Mouse (Mus musculus) neural tube, embryonic 15.5 days (tissue): ENCODE measurements around the gene Ttc33. TPM values are rescaled to one million over a fixed set of nuclear protein-coding genes. Genes with fewer than 3 reads are reported as not detected.

Experiments used
- ATAC-seq: fragments of 200-750 bp; cut with Nextera tagmentation; 2 replicates; pipeline ENCODE4 v1.8.0; 2017; ENCODE audit warnings: mild to moderate bottlenecking, moderate TSS enrichment, moderate library complexity; ENCODE audit not compliant: low FRiP score
- H3K27ac ChIP-seq: fragments of 300-500 bp; sonication (generic); replicated peaks from 2 replicates; pipeline ENCODE4 v1.5.1; 2015; ENCODE audit warnings: mild to moderate bottlenecking, inconsistent platforms
- H3K27me3 ChIP-seq: fragments of 300-500 bp; sonication (generic); replicated peaks from 2 replicates; pipeline ENCODE4 v1.6.1; 2015; ENCODE audit warnings: inconsistent platforms
- H3K36me3 ChIP-seq: fragments of 300-500 bp; sonication (generic); 2 replicates; pipeline ENCODE4 v1.6.1; 2015; ENCODE audit warnings: inconsistent platforms
- H3K4me1 ChIP-seq: fragments of 300-500 bp; sonication (generic); 2 replicates; pipeline ENCODE4 v1.6.1; 2015; ENCODE audit warnings: inconsistent platforms
- H3K4me2 ChIP-seq: fragments of 300-500 bp; sonication (generic); 2 replicates; pipeline ENCODE4 v1.6.1; 2015; ENCODE audit warnings: inconsistent platforms, mild to moderate bottlenecking, moderate library complexity
- H3K4me3 ChIP-seq: fragments of 300-500 bp; sonication (generic); replicated peaks from 2 replicates; pipeline ENCODE4 v1.5.1; 2015; ENCODE audit warnings: mild to moderate bottlenecking, inconsistent platforms
- H3K9ac ChIP-seq: fragments of 300-500 bp; sonication (generic); replicated peaks from 2 replicates; pipeline ENCODE4 v1.6.1; 2015; ENCODE audit warnings: mild to moderate bottlenecking, inconsistent platforms
- H3K9me3 ChIP-seq: fragments of 300-500 bp; sonication (generic); replicated peaks from 2 replicates; pipeline ENCODE4 v1.6.1; 2016; ENCODE audit warnings: inconsistent platforms
- WGBS: fragments of 180-500 bp; shearing (Covaris S2); methylation state at CpG from one replicate; pipeline ENCODE4 v1.1.7; 2015; ENCODE audit warnings: mixed read lengths; 5-methylcytosine and 5-hydroxymethylcytosine counted together
- polyA plus RNA-seq: library from polyadenylated mRNA; unstranded; fragments of >200 nt; fragmentation: Nextera tagmentation; extraction: Ambion mirVana; gene quantifications from 2 replicates; pipeline ENCODE4 v1.2.1, GENCODE M21; 2015

The Ttc33 gene
- polyA plus RNA-seq, 1 experiment from 2014 or later = 53.0 TPM

DNA sequence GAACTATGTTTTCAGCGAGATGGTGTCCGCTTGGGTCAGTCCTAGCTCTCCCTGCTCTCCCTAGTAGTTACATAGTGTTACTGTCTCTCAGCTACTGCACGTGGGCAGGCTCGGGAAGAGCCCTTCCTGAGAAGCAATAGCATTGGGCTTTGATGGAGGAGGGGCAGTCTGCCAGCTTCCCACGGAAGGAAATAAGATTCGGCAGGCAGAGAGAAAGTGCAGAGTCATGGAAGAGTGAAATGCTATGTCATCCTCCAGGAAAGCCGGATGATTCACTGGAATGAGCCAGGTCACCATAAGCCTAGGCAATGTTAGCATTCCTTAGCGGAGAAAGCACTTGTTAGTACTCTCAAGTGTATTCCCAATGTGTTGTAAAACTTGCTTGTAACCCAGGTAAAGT lies 50.2 kb downstream of the Ttc33 start:
- Histone ChIP-seq H3K36me3 (no peaks in the 10 kb centered on the region), H3K4me3 (no peak overlapping the region), H3K27me3 (0 out of 2 replicates have a peak, but pooled peaks cover under 1% of the 10 kb centered on the region), H3K27ac (no peak overlapping the region), H3K9ac (no peak overlapping the region), H3K4me2 (peak overlapping the region; percentile 15), H3K9me3 (no peaks in the 10 kb centered on the region), H3K4me1 (peaks cover 10% of the 10 kb centered on the region; the same call in 1 of the 2 replicates)
- 34% methylated on average over 8 of the region's 8 CpGs for WGBS
- ATAC-seq = no peak

DNA sequence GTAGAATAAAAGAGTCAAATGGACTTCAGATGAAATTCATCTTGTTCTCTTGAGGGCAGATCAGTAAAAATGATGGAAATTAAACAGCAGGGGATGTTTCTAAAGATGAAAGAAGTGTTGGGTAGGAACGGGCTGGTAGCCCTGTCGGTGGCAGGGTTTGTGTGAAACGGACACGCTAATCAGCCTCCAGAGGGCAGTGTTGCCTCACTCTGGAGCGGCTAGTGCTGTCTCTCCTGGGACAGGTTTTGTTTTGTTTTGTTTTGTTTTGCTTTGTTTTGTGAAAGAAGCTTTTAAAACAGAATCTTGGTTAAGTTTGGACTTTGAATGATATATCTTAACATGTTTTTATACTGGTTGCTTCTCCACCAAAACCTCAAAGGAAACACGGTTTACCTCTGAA lies 51.2 kb downstream of the Ttc33 start:
- H3K4me3 ChIP-seq = no peak overlapping the region
- H3K9ac ChIP-seq = no peak overlapping the region
- 15% methylated on average over 6 of the region's 6 CpGs for WGBS
- no peaks in the 10 kb centered on the region for H3K9me3 ChIP-seq
- ATAC-seq = peak; percentile 87
- H3K4me2 ChIP-seq = no peak overlapping the region
- H3K27ac ChIP-seq = no peak overlapping the region
- H3K27me3 ChIP-seq = 0 out of 2 replicates have a peak, but pooled peaks cover 7% of the 10 kb centered on the region
- no peaks in the 10 kb centered on the region for H3K36me3 ChIP-seq
- H3K4me1 ChIP-seq = peaks cover 15% of the 10 kb centered on the region; the same call in 1 of the 2 replicates

DNA sequence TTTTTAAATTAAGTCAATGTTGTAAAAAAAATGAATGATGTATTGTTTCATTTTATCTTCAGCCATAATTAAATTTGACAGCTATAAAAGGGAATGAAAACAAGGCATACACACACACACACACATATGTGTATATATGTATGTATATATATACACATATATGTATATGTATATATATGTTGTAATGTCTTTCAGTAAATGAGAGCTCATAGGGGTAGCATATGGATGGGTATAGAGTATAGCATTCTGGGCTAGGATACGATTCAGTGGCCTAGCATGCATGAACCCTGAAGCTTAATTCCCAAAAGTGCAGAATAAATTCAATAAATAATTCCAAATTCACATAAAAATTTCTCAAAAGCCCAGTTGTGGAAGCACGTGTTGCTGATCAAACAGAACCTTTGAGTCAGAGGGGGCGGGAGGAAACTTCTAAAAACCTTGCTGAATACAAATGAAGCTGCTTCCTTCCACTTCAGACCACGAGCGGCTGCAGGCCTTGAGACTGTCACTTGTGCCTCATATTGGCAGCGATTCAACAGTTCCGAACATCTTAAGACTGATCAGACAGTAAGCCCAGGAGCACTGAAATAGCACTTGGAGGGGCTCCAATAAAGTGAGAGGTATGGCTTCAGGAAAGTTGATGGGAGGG lies 51.8 kb downstream of the Ttc33 start:
- Histone ChIP-seq H3K27ac (no peak overlapping the region), H3K4me1 (peaks cover 21% of the 10 kb centered on the region), H3K4me3 (no peak overlapping the region), H3K9me3 (no peaks in the 10 kb centered on the region), H3K9ac (no peak overlapping the region), H3K27me3 (0 out of 2 replicates have a peak, but pooled peaks cover 7% of the 10 kb centered on the region), H3K36me3 (no peaks in the 10 kb centered on the region), H3K4me2 (no peak overlapping the region)
- no peak for ATAC-seq
- WGBS = 57% methylated on average over 7 of the region's 7 CpGs

DNA sequence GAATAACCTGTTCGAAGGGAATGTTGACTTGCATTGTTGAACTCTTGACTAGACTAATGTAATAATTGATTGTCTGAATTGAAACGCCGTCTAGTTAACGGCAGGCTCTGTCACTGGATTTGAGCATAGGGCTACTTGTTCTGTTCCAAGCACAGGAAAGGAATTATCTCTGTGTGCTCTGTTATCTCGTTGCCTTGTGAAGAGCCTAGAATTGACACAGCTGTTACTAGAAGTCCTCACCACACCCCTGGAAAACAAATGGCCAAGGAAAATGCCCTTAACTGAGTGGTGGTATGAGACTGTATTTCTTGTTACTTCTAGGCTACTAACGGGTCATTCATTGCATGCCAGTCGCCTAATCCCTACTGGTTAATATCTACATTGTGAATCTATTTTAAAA lies 52.7 kb downstream of the Ttc33 start:
- Histone ChIP-seq H3K27me3 (peaks cover 13% of the 10 kb centered on the region), H3K27ac (no peak overlapping the region), H3K4me2 (no peak overlapping the region), H3K4me3 (no peak overlapping the region), H3K36me3 (no peaks in the 10 kb centered on the region), H3K9ac (no peak overlapping the region), H3K4me1 (peaks cover 30% of the 10 kb centered on the region), H3K9me3 (no peaks in the 10 kb centered on the region)
- 85% methylated on average over 7 of the region's 7 CpGs for WGBS
- ATAC-seq = no peak

DNA sequence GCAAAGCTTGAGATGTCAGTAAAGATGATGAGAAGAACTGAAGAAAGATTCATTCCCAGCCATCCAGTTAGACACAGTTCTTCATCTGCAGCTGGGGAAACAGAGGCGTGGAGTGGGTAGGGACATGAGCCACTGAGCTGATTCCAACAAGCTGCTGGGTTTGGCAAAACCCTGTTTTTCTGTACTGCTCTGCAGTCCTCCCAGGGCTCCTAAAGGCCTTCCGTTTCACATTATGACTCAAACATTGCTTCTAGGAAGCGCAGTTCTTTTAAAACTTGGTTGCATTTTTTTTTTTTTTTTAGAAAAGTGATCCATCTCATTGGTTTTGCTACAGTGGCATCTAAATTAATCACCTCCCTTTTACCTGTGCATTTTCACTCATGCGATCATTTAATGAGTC lies 53.2 kb downstream of the Ttc33 start:
- H3K27me3 ChIP-seq = peaks cover 17% of the 10 kb centered on the region
- ATAC-seq = no peak
- WGBS = 86% methylated on average over 4 of the region's 4 CpGs
- H3K27ac ChIP-seq = no peak overlapping the region
- H3K4me3 ChIP-seq = no peak overlapping the region
- H3K4me2 ChIP-seq = no peak overlapping the region
- no peaks in the 10 kb centered on the region for H3K9me3 ChIP-seq
- H3K9ac ChIP-seq = no peak overlapping the region
- H3K4me1 ChIP-seq = peaks cover 35% of the 10 kb centered on the region
- no peaks in the 10 kb centered on the region for H3K36me3 ChIP-seq

DNA sequence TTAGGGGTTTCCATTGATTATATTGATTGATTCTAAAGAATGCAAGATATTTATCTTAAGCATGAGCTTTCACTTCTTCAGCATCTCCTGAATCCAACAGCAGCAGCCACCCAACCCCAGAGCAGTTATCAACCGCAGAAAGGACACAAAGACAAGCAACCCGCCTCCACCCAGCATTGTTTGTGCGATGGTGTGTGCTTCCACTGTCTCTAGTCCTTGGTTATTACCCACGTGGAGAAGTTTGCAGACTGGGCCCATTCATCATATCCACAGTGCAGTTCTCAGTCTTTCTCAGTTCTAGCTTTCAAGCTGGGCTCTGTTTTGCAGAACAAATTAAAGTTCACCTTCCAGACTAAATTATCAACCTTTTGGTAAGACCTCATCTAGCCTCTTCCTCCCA lies 54.0 kb downstream of the Ttc33 start:
- Histone ChIP-seq H3K27ac (no peak overlapping the region), H3K4me3 (no peak overlapping the region), H3K36me3 (no peaks in the 10 kb centered on the region), H3K9me3 (no peaks in the 10 kb centered on the region), H3K27me3 (peaks cover 22% of the 10 kb centered on the region), H3K4me2 (peak overlapping the region; percentile 96), H3K9ac (no peak overlapping the region), H3K4me1 (peaks cover 41% of the 10 kb centered on the region)
- no peak for ATAC-seq
- WGBS = 67% methylated on average over 4 of the region's 4 CpGs

DNA sequence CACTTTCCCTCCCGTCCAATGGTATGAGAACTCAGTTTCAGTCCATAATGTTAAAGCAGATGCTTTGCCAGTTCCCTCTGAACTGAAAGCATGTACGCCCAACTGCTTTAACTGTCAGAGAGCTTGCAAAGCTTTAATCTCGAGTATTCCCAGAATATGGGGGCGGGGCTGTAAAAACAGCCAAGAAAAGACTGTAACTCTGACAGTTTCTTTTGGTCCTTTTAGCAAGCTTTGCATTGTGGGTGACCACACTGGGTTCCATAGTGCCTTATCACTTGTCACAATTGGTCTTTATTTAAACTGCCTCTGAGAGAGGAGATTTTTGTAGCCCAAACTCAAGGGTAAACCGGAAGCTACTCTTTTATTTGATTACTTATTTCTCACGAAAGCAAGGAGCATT lies 54.6 kb downstream of the Ttc33 start:
- Histone ChIP-seq H3K4me3 (no peak overlapping the region), H3K27me3 (peaks cover 22% of the 10 kb centered on the region), H3K9me3 (no peaks in the 10 kb centered on the region), H3K4me1 (peaks cover 46% of the 10 kb centered on the region), H3K9ac (no peak overlapping the region), H3K27ac (no peak overlapping the region), H3K36me3 (no peaks in the 10 kb centered on the region), H3K4me2 (peak overlapping the region; percentile 96)
- 78% methylated on average over 6 of the region's 6 CpGs for WGBS
- ATAC-seq = no peak

DNA sequence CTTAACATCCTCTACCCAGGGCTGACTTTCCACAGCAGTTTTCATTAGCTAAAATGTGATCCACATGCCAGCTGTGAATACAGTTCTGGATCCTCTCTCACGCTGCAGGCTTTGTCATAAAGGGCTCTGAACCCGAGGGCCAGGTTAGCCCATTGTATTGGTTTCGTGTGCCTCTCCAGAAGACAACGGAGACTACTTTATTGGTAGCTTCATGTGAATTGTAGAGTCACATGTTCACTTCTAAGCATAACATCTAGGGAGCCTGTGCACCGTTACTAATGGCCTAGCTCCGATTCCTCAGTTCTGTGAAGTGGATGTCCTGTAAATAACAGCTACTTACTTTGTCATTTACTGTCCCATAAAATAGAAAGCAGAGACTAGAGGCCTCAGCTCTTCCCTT lies 55.0 kb downstream of the Ttc33 start:
- Histone ChIP-seq H3K27me3 (peaks cover 22% of the 10 kb centered on the region), H3K36me3 (no peaks in the 10 kb centered on the region), H3K4me3 (0 out of 2 replicates have a peak overlapping the region, but pooled peaks have one; percentile 10), H3K27ac (no peak overlapping the region), H3K9ac (no peak overlapping the region), H3K9me3 (no peaks in the 10 kb centered on the region), H3K4me2 (peak overlapping the region; percentile 96), H3K4me1 (peaks cover 45% of the 10 kb centered on the region)
- no peak for ATAC-seq
- WGBS = 58% methylated on average over 6 of the region's 6 CpGs

DNA sequence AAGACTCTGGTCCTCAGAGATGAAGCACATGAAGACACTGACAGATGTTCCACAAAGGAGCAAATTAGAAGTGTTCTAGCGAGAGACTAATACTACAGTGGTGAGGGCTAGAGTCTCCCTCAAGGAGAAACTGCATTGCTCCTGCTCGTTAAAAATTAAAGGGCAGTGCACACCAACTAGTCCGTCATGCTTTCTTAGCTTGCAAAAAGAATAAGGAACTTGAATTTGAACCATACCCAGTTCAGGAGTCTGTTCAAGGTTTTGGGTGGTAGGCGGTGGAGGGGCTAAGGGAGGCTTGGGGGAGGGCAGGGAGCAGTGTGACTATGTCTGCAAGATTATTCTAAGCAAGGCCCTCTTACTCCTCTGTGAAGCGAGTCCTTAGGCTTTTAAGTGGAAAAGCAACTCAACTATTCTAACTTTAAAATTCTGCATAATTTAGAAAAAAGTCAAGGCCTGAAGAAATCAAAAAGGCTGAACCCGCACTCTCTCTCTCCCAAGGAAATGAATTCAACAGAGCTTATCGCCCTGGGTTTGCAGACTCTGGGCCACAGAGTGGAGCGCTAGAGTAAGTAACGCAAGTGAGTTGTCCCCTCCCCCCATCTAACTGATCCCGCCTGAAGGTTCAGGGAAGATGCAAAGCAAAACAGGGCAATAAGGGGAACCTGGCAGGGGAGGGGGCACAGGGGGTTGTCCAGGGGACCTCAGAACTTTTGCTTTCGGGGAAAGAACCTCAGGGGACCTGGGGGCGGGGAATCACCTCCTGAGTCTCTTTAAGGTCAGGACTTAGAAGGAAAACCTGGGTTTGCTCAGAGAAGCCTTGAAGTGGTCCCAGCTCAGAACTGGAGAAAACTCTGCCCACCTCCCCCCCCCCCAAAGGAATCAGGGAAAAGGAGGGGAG lies 56.2 kb downstream of the Ttc33 start:
- Histone ChIP-seq H3K36me3 (no peaks in the 10 kb centered on the region), H3K27me3 (peaks cover 29% of the 10 kb centered on the region), H3K9ac (peak overlapping the region; percentile 68), H3K27ac (0 out of 2 replicates have a peak overlapping the region, but pooled peaks have one; percentile 61), H3K9me3 (no peaks in the 10 kb centered on the region), H3K4me3 (peak overlapping the region; percentile 56), H3K4me2 (peak overlapping the region; percentile 96), H3K4me1 (peaks cover 42% of the 10 kb centered on the region)
- ATAC-seq = peak; percentile 62
- 25% methylated on average over 12 of the region's 12 CpGs for WGBS

DNA sequence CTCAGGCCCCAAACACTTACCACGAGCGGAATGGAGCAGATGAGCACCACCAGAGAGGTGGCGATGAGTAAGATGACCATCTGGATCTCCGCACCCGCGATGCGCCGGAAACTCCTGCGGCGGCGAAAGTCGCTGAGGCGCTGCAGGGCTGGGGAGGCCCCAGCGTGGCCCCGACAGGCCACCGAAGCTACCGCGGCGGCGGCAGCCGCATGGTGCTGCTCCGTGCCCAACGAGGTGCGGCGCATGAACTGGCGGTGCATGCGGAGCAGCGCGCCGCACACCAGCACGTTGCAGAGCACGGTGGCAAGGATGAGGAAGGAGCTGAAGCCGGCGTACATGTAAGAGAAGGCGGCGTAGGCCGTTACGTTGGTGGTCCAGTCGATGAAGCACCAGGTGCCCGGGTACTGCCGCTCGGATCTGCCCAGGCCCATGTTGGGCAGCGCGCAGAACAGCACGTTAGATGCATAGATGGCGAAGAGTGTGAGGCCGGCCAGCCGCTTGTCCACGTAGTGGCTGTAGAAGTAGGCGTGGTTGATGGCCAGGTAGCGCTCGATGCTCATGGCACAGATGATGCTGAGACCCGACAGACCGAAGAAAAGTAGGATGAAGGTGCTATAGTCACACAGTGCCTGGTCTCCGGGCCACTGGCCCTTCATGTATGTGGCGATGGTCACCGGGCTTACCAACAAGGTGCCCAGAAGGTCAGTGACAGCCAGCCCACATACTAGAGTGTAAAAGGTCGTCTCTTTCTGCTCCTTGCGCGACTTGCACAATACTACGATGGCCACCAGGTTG lies 57.1 kb downstream of the Ttc33 start:
- WGBS = 3% methylated on average over 61 of the region's 61 CpGs
- Histone ChIP-seq H3K9me3 (no peaks in the 10 kb centered on the region), H3K4me1 (peaks cover 39% of the 10 kb centered on the region), H3K27me3 (peaks cover 34% of the 10 kb centered on the region), H3K27ac (peak overlapping the region; percentile 61; the same call in 1 of the 2 replicates), H3K9ac (peak overlapping the region; percentile 68), H3K36me3 (no peaks in the 10 kb centered on the region), H3K4me2 (peak overlapping the region; percentile 96), H3K4me3 (peak overlapping the region; percentile 56)
- ATAC-seq = peak; percentile 72
